Mouse (Mus musculus) MEL (cell line): Measurements from ENCODE around the gene Sox30.

Source experiments
- CTCF ChIP-seq, 3 experiments: IDR thresholded peaks in 2 of 3; conservative IDR thresholded peaks in 1 of 3; 2 replicates each; pipeline ENCODE4 v1.5.1; 2011 to 2012; ENCODE audit warnings: low read length in 3 of 3, low read depth in 2 of 3, mild to moderate bottlenecking in 2 of 3, improper control_type of control experiment in 1 of 3, inconsistent platforms in 1 of 3, mixed read lengths in 1 of 3, moderate library complexity in 1 of 3; ENCODE audit not compliant: control insufficient read depth in 1 of 3, insufficient read depth in 1 of 3, poor library complexity in 1 of 3, severe bottlenecking in 1 of 3
- E2F4 ChIP-seq: IDR thresholded peaks from 2 replicates; pipeline ENCODE4 v1.6.1; 2011; ENCODE audit warnings: low read depth, low read length, improper control_type of control experiment, borderline replicate concordance
- EP300 ChIP-seq, 2 experiments: IDR thresholded peaks; 2 replicates each; pipeline ENCODE4 v1.6.1; 2011; ENCODE audit warnings: improper control_type of control experiment in 2 of 2, low read length in 2 of 2, low read depth in 1 of 2, mild to moderate bottlenecking in 1 of 2
- TBP ChIP-seq: IDR thresholded peaks from 2 replicates; pipeline ENCODE4 v1.8.0; 2011; ENCODE audit warnings: low read depth, low read length, improper control_type of control experiment
- TCF12 ChIP-seq: IDR thresholded peaks from 2 replicates; pipeline ENCODE4 v1.6.1; 2014; ENCODE audit warnings: low read depth, mild to moderate bottlenecking, inconsistent platforms, low read length, improper control_type of control experiment, moderate library complexity

GRCm38 (mm10) chr11:45974466-45974865 is 5.6 kb upstream of the Sox30 start:
- no peak for TF ChIP-seq CTCF (IDR thresholded peaks at IDR 0.05 in 2 of 3, conservative IDR thresholded peaks at IDR 0.05 in 1 of 3; ENCODE audit: control insufficient read depth in 1 of 3, insufficient read depth in 1 of 3, low read depth in 2 of 3, low read length in 3 of 3, poor library complexity in 1 of 3, severe bottlenecking in 1 of 3)
- no peak for TF ChIP-seq TCF12
- no peak for TF ChIP-seq TBP
- no peak for TF ChIP-seq E2F4
- no peak for TF ChIP-seq EP300 (IDR thresholded peaks at IDR 0.05; ENCODE audit: low read depth in 1 of 2, low read length in 2 of 2)
